Mouse (Mus musculus) 416B (cell line): ENCODE measurements at regions not wholly inside any gene's neighbourhood (a gene's known extent, or its start where the extent isn't known, plus 50 kb on each side); places are given as distances from the start of the nearest gene placed in this dataset.

Experiments used
- DNase-seq: peaks from one replicate; pipeline ENCODE4 v3.0.0; 2011; ENCODE audit warnings: low read depth

DNA sequence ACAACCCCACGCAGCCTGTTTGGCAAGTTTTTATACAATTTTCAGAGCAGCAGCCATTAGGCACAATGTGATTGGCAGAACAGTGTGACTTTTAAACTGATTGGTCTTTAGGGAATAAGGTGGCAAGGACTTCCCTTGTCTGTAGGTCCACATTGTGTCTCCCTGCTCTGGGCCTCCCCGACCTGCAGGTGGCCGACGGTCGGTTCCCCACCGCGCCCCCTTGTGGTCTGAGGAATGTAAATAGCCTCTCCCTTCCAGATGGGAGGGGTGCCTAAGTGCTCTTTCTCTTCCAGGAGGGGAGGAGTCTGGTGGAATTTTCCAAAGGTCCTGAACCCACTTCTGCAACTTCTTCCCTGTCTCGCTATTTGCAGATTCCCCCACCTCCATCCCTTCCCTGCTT is 52.5 kb upstream of the Prr5 start:
- peak; percentile 59 for DNase-seq

DNA sequence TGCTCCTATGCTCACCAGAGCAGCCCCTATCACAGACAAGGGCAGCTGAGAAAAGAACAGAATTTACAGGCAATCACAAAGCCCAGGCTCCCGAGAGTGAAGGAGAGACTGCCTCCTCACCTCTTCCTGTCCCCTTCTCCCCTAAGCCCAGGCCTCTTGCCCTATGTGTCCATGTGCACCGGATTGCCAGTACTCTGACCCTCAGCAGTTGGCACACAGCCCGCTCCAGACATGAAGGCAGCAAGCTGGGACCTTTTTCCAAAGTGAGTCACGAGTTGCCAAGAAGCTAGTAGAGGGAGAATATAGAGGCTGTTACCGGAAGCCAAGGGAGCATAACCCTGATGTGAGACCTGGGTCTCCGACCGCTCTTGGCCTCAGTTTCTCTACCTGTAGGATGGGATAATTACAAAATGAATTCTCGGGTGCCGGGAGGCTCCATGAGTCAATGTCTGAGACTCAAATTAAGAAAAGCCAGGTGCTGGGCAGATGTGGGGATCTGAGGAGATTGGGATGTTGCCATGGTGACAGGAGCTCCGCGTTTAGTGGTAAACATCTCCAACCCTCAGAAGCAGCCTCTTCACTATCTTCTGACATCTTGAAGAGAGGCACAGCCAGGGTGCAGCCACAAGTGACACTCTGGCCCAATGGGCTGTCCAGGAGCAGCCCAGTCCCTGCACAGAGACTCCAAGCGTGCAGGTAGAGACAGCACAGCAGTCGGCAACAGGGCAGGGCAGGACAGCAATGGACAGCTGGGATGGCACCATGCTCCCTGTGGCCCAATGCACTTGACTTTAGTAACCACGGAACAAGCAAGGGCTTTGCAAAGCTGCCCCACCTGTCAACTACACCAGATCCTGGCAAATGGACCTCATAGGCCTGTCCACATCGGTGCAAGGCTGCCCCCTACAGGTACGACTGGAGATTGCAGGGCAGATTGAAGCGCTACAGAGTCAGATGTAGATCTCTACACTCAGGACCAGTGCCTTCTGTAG is 55.6 kb upstream of the Prr5 start:
- peak; percentile 59 for DNase-seq

DNA sequence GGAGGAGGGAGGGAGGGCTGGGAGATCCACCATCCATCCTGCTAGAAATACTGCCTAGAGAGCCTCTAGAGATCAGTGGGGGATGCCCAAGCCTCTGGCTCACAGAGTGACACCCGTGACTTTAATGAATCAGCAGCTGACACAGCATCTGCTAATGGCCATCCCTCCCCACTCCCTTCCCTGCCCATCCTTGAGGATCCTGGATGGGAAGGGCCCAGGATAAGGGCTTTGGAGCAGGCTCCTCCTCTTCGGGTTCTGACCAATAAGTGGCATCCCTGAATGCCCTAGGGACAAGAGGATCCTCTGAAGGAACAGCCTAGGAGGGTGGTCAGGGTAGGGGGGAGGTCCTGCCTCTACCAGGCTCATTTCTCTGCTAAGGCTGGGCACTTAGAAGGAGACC is 55.3 kb upstream of the Rtl6 start:
- DNase-seq = no peak

DNA sequence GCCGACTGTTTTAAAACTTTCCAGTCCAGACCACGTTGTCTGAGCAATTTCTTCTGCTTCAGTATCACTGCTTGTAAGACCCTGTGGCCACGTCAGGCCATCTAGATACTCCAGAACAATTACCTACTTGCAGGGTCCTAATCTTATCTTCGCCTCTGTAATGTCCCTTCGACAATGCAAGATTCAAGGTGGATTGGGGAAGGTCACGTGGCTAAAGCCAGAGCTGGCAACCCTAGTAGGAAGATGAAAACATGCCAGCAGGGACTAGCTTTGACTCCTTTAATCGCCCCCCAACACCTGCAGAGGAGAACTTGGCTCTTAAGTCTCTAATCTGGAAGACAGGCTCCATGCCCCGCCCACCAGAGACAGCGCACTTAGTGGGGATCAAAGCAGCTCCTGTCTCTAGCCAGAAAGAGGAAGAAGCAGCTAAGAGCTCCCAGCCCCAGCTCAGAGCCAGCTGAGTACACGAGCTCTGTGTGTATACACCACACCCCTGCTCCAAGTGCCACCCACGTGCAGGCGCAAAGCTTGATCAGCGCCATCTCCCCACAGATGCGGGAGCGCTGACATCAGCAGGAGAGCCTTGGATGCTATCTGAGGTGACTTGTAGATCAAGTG is 52.3 kb upstream of the Rtl6 start:
- no peak for DNase-seq

DNA sequence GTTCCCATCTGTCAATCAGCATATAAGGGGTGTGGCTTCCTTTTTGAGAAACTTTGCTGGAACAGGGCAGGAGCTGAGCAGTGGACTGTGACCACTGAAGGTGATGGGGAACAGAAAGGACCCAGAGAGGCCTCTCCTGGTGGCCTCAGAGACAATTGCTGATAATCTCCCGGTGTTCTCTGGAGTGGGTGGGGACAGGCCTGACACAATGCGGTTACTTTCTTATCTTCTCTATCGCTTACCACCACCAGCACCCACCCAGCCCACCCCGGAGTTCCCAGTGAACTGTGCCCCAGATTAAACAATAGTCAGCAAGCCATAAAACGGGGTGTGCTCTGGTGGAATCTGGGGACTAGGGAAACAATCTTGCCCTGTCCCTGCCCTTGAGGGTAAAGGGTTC is 51.4 kb upstream of the Rtl6 start:
- DNase-seq = no peak
